Mouse (Mus musculus): ENCODE data around the gene Mxra7.
A peak's percentile ranks its signal among the peaks of the same experiment; 100 is the strongest.
"Not testable (repeated sequence)": the region's sequence is repeated elsewhere in the genome, so short reads cannot be mapped to it uniquely, and the experiment has no call there.

Gene Mxra7

GRCm38 (mm10) chr11:116827534-116828165, at the start of gene Mxra7:
Gene Mxra7 (minus strand): TSS chr11:116828046.
- peak; percentile 58 for DNase-seq (ENCODE audit: low read depth, low spot score)

GRCm38 (mm10) chr11:116873987-116874386, 46.1 kb upstream of the Mxra7 start:
- no peak for DNase-seq (ENCODE audit: low read depth, low spot score)

DNA sequence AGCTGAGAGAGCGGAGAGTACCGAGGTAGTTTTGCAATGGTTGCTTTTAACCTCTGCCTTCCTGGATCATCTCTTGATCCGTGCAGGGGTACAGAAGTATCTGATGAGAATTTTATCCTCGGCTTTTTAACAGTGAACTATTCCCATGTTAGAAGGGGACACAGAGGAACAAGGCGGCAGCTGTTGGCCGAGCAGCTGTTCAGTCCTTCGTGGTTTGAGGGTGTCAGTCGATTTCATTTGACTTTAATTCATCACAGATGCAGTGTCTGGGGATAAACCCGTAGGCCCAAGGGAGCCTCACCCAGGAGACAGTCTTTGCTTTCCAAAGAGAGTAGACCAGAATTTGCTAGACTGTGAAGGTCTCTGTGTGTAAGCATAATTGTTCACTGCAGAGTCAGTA, 43.7 kb upstream of the Mxra7 start:
- no peak for DNase-seq (ENCODE audit: low read depth, low spot score)

GRCm38 (mm10) chr11:116869641-116870040, 41.8 kb upstream of the Mxra7 start:
- no peak for DNase-seq (ENCODE audit: low read depth, low spot score)

DNA sequence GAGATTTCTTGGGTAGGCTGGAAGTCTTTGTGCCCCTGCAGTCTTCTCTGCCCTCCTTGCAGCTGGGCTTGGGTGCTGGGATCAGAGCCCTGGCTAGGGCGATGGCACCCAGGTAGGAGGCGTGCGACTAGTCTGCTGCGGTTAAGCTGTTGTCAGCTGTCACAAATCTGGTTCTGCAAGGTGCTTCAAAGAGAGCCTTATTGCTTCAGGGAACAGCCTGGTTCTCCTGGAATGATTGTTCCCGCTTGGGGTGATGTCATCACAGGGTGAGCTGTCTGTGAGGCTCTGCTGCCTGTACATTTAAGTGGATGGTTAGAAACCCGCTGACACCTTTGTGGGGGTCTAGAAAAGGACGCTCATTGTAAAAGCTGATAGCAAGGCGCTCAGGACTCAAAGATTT, 41.4 kb upstream of the Mxra7 start:
- no peak for DNase-seq (ENCODE audit: low read depth, low spot score)

GRCm38 (mm10) chr11:116868129-116868528, 40.3 kb upstream of the Mxra7 start:
- DNase-seq (ENCODE audit: low read depth, low spot score): peak; percentile 76

- DNase-seq (ENCODE audit: low read depth, low spot score): no peak
Observed at GRCm38 (mm10) chr11:116865945-116866585, 38.2 kb upstream of the Mxra7 start.

GRCm38 (mm10) chr11:116864444-116864843, 36.6 kb upstream of the Mxra7 start:
- no peak for DNase-seq (ENCODE audit: low read depth, low spot score)

DNA sequence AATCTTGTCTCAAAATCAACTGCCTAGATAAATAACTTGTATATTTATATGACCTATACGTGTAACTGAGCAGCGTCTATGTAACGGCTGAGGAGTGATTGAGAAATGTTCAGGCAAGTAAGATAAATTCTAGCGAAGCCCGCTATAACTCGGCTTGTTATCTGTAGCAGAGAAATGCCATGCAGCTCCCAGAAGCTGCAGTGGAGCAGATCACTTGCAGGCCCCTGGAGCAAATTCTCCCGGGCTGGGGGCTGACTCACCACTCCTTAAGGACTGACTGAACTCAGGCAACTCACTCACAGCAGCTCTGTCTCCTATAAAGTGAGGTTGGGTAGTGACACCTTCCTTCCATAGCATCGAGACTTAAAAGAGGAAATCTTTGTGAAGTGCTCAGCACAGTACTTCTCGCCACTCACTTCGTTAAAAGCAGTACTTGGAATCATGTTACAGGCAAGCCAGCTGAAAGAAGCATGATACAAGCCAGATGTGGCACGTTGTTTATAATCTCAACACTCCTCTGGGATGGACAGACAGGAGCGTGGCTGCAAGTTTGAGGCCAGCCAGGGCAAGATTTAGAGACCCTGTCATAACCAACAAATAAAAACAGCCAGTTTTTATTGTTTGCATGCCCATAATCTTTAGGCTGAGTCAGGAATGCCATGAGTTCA, 29.5 kb upstream of the Mxra7 start:
- DNase-seq (ENCODE audit: low read depth, low spot score): no peak

- no peak for DNase-seq (ENCODE audit: low read depth, low spot score)
Observed at GRCm38 (mm10) chr11:116854279-116854678, 26.4 kb upstream of the Mxra7 start.

DNA sequence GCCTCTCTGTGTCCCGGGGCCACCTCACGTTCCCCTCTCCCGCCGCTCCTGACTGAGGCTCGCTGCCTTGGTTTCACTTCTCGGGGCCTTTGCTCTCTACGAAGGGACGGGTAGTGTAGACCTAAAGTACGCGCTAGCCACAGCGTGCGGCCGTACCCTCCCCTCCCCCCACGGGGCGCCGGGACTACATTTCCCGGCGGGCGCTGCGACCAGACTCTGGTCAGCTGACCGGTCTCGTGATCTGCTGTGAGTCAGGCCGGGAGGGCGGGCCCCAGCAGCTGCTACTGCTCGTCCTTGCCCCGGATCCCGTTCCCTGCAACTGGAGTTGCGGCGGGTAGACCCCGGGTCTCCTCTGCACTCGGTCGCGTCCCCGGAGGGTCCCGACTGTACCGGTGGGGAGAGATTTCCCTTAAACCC, 25.7 kb upstream of the Mxra7 start:
- DNase-seq (ENCODE audit: low read depth, low spot score): peak; percentile 95

DNA sequence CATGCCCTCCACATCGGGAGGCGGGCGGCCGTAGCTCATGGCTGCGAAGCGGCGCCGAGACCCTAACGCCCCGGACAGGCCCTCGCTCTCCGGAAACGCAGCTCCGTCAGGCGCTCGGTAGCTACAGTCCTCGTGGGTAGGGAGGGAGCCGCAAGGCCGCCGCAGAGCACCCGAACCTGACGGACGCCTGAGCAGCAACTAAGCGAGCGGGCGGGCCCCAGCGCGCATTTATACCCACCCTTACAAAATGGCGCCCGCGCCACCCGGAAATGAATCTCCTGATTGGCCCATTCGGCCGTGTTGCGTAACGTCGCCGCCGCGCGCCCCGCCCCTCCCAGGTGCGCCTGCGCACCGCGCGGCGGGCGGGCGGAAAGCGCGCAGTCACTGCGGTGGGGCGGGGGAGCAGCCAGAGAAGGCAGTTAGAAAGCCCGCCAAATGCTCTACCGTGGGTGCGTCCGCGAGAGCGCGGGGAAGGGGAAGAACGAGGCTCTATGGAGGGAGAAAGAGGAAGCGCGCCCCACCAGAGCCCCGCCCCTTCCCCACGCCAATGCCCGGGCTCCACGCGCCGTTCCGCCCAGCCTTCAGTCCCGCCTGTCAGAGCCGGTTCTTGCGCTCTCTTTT, 25.2 kb upstream of the Mxra7 start, which contains the start of gene Srsf2:
Srsf2 (minus strand) TSS at position 204 of the 621 bp plus-strand sequence.
- DNase-seq (ENCODE audit: low read depth, low spot score): peak; percentile 96

DNA sequence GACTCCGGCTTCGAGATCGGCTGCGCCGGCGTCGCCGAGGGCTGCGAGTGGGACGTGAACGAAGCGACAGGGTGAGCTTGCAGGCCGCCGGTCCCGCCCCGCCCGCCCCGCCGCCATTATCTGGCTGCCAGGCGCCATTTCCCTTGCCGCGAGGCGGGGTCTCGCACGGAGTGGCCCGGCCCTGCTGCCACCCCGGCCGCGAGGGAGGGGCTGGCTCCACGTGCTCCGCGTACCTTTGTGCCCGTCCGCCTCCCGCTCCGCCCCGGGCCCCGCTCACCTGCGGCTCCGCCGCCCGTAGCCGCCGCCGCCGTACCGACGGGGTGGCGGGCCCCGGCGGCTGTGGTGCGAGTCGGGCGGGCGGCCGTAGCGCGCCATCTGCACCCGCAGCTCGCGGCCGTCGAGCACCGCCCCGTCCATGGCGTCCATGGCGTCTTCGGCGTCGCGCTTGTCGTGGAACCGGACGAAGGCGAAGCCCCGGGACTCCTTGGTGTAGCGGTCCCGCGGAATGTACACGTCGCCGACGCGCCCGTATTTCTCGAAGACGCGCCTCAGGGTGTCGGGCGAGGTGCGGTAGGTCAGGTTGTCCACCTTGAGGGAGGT, 24.5 kb upstream of the Mxra7 start, which contains the start of gene Mfsd11:
Mfsd11 (plus strand) TSS at position 150 of the 600 bp plus-strand sequence.
- peak; percentile 62 for DNase-seq (ENCODE audit: low read depth, low spot score)

- no peak for DNase-seq (ENCODE audit: low read depth, low spot score)
Observed at GRCm38 (mm10) chr11:116851576-116852290, 23.9 kb upstream of the Mxra7 start.

GRCm38 (mm10) chr11:116850833-116851477, 23.1 kb upstream of the Mxra7 start:
- no peak for DNase-seq (ENCODE audit: low read depth, low spot score)

DNA sequence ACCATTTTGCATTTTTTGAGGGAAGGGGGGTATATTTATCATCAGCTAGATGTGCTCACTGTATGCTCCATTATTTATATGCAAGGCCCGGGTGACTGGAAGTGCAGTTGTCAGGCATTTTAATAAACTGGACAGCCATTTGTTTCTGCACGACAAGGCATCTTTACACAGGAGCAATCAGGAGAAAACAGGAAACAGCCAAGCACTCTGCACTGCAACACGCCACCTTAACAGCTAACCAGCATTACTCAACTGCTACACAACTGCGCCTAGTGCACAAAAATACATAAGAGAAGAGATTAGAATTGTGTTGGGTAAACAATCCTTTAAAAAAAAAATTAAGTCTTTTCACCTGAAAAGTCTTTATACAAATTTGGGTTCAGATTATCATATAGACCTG, 22.2 kb upstream of the Mxra7 start:
- DNase-seq (ENCODE audit: low read depth, low spot score): no peak

GRCm38 (mm10) chr11:116849587-116849986, 21.7 kb upstream of the Mxra7 start:
- DNase-seq (ENCODE audit: low read depth, low spot score): no peak

GRCm38 (mm10) chr11:116848877-116849178, 21.0 kb upstream of the Mxra7 start:
- not testable (repeated sequence) for DNase-seq (ENCODE audit: low read depth, low spot score)

- DNase-seq (ENCODE audit: low read depth, low spot score): no peak
Observed at GRCm38 (mm10) chr11:116848086-116848876, 20.4 kb upstream of the Mxra7 start.
